Mouse (Mus musculus): ENCODE measurements around the gene Trpv1. TPM values are rescaled to one million over a fixed set of nuclear protein-coding genes. Genes with fewer than 3 reads are reported as not detected.

Gene Trpv1
- polyA plus RNA-seq, 1 experiment from 2014 or later = 0.47 TPM

DNA sequence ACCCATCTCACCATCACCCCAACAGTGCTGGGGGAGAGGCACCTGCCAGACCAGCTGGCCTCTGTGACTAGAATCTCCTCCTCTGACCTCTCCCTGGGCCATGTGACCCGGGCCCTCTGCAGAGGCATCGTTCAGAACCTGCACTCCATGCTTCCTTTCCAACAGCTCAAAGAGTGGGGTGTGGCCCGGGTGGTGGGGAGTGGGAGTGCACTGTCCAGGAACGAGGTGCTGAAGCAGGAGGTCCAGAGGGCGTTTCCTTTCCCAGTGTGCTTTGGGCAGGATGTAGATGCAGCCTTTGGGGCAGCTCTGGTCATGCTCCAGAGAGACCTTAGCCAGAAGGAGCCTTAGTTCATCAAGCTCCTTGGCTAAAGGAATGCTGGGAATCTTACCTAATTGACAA, 11.2 kb upstream of the Trpv1 start:
- H3K9ac ChIP-seq (ENCODE audit: low read depth, low read length) = no peak overlapping the region
- no peak overlapping the region for H3K4me3 ChIP-seq (ENCODE audit: low read depth, low read length)
- no peaks in the 10 kb centered on the region for H3K36me3 ChIP-seq (ENCODE audit: control insufficient read depth, insufficient read depth, low read length)
- H3K4me1 ChIP-seq (ENCODE audit: control insufficient read depth, insufficient read depth, low read length) = no peaks in the 10 kb centered on the region
- DNase-seq (ENCODE audit: low spot score) (no peak), ATAC-seq (ENCODE audit: low read depth) (no peak)
- WGBS = 31% methylated on average over 5 of the region's 5 CpGs
- no peaks in the 10 kb centered on the region for H3K27me3 ChIP-seq (replicated peaks; ENCODE audit: control insufficient read depth, insufficient read depth, low read length)
- no peaks in the 10 kb centered on the region for H3K9me3 ChIP-seq (ENCODE audit: control insufficient read depth, low read length)
- H3K27ac ChIP-seq (replicated peaks; ENCODE audit: low read depth, low read length) = no peak overlapping the region
- no peak overlapping the region for H3K4me2 ChIP-seq (ENCODE audit: low read depth, low read length)

DNA sequence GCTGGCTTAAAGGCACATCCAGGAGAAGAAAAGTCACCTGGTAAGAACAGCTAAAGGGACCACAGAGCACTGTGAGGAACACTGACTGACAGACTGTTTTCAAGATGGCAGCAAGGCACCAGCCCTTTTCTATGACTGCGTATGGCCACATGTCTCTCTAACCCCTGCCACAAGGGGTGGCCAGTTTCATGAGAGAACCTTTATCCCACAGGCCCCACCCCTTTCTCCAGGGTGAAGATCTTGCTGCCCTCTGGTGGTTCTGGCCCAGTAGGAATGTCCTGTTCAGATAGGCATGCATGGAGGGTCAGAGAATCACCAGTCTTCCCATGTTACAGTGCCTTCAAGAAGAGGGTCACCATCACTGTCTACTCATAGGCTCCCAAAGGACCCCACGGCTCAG, 10.1 kb upstream of the Trpv1 start:
- WGBS = 74% methylated on average over 2 of the region's 2 CpGs

DNA sequence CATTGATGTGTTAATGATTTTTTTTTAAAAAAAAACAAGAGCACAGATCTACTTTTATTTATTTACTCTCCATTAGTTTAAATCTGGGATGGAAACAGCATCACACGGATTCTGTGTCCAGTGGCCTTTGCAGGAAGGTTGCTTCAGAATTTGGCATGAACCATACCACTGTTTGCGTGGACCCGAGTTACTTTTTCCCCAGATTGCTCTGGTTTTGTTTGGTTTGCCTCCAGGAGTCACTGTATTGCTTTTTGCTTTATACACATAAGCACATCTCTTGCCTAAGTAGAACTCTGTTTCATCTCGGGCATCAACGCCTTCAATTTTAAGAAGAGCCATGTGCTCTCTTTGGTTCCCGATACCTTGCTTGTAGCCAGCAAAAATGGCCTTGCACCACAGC, 8.2 kb upstream of the Trpv1 start:
- H3K4me1 ChIP-seq (ENCODE audit: control insufficient read depth, insufficient read depth, low read length) = no peaks in the 10 kb centered on the region
- 82% methylated on average over 6 of the region's 6 CpGs for WGBS
- no peak overlapping the region for H3K9ac ChIP-seq (ENCODE audit: low read depth, low read length)
- ATAC-seq (ENCODE audit: low read depth) (no peak), DNase-seq (ENCODE audit: low spot score) (no peak)
- no peak overlapping the region for H3K4me2 ChIP-seq (ENCODE audit: low read depth, low read length)
- H3K4me3 ChIP-seq (ENCODE audit: low read depth, low read length) = no peak overlapping the region
- no peaks in the 10 kb centered on the region for H3K9me3 ChIP-seq (ENCODE audit: control insufficient read depth, low read length)
- no peaks in the 10 kb centered on the region for H3K36me3 ChIP-seq (ENCODE audit: control insufficient read depth, insufficient read depth, low read length)
- no peak overlapping the region for H3K27ac ChIP-seq (replicated peaks; ENCODE audit: low read depth, low read length)
- H3K27me3 ChIP-seq (replicated peaks; ENCODE audit: control insufficient read depth, insufficient read depth, low read length) = no peaks in the 10 kb centered on the region

More for the DNA sequence above, 10.1 kb upstream of the Trpv1 start:
- DNase-seq (ENCODE audit: low spot score) (no peak), ATAC-seq (ENCODE audit: low read depth) (no peak)
- Histone ChIP-seq H3K27ac (replicated peaks; ENCODE audit: low read depth, low read length) (no peak overlapping the region), H3K27me3 (replicated peaks; ENCODE audit: control insufficient read depth, insufficient read depth, low read length) (no peaks in the 10 kb centered on the region), H3K4me2 (ENCODE audit: low read depth, low read length) (no peak overlapping the region), H3K9me3 (ENCODE audit: control insufficient read depth, low read length) (no peaks in the 10 kb centered on the region), H3K4me1 (ENCODE audit: control insufficient read depth, insufficient read depth, low read length) (no peaks in the 10 kb centered on the region), H3K36me3 (ENCODE audit: control insufficient read depth, insufficient read depth, low read length) (no peaks in the 10 kb centered on the region), H3K9ac (ENCODE audit: low read depth, low read length) (no peak overlapping the region), H3K4me3 (ENCODE audit: low read depth, low read length) (no peak overlapping the region)

DNA sequence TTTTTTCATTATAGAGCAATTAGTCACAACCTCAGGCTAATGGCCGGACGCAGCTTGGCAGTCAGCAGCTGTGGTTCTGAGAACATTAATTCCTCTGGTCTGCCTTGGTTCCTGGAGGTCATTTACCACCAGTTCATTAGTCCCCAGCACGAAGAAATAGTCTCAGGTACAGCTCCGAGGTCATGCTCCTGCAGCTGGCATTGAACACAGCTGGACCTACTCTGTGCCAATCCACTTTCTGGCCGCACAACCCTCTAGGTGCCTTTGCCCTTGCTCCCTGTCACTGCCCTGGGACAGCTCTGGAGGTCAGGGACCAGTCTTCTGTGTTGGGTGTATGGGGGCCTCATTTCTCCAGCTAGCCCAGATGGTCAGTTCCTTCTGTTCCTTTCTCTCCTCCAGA, 5.2 kb upstream of the Trpv1 start:
- no peak for ATAC-seq (ENCODE audit: low read depth)
- Histone ChIP-seq H3K9ac (ENCODE audit: low read depth, low read length) (no peak overlapping the region), H3K9me3 (ENCODE audit: control insufficient read depth, low read length) (no peaks in the 10 kb centered on the region), H3K27me3 (replicated peaks; ENCODE audit: control insufficient read depth, insufficient read depth, low read length) (no peaks in the 10 kb centered on the region), H3K36me3 (ENCODE audit: control insufficient read depth, insufficient read depth, low read length) (no peaks in the 10 kb centered on the region), H3K4me1 (ENCODE audit: control insufficient read depth, insufficient read depth, low read length) (no peaks in the 10 kb centered on the region), H3K27ac (replicated peaks; ENCODE audit: low read depth, low read length) (no peak overlapping the region), H3K4me3 (ENCODE audit: low read depth, low read length) (no peak overlapping the region), H3K4me2 (ENCODE audit: low read depth, low read length) (no peak overlapping the region)
- 73% methylated on average over 5 of the region's 5 CpGs for WGBS
- DNase-seq (ENCODE audit: low spot score) = no peak

DNA sequence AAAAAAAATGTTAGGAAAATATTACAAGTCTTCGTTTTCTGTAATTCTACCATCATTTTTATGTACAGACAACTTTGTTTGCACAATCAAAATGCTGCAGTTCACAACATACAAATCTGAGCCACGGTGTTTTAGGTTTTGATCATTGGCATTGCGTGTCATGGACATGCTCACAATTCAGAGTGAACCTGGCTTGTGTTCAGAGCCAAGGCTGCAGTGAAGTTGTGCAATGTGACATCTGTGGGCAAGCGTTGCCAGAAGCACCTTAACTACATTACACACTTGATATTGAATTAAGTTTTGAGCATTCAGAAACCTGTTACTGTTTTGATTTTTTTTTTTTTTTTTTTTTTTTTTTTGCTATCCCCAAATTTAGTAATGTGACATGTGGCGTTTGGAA, 4.0 kb upstream of the Trpv1 start:
- no peak overlapping the region for H3K4me2 ChIP-seq (ENCODE audit: low read depth, low read length)
- WGBS = 78% methylated on average over 5 of the region's 5 CpGs
- DNase-seq (ENCODE audit: low spot score) (no peak), ATAC-seq (ENCODE audit: low read depth) (no peak)
- H3K9me3 ChIP-seq (ENCODE audit: control insufficient read depth, low read length) = no peaks in the 10 kb centered on the region
- H3K4me3 ChIP-seq (ENCODE audit: low read depth, low read length) = no peak overlapping the region
- H3K9ac ChIP-seq (ENCODE audit: low read depth, low read length) = no peak overlapping the region
- H3K27ac ChIP-seq (replicated peaks; ENCODE audit: low read depth, low read length) = no peak overlapping the region
- H3K27me3 ChIP-seq (replicated peaks; ENCODE audit: control insufficient read depth, insufficient read depth, low read length) = no peaks in the 10 kb centered on the region
- H3K4me1 ChIP-seq (ENCODE audit: control insufficient read depth, insufficient read depth, low read length) = no peaks in the 10 kb centered on the region
- no peaks in the 10 kb centered on the region for H3K36me3 ChIP-seq (ENCODE audit: control insufficient read depth, insufficient read depth, low read length)

DNA sequence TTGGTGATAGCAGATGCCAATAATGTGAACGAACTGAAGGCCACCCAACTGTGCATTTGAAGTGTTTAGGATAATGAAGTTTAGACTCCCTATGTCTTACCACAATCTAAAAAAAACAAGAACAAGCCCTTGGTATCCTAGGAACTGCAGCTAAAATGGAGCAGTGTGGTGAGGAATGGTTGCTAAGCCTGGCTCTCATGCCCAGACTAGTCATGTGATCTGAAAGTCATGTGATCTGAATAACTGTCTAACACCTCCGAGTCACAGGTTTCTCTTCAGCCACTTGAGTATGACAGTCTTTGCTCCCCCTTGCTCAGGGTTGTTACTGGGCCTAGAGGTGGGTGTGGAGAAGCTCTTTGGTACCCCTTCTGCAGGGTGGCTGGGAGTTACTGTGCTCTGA, 1.6 kb upstream of the Trpv1 start:
- no peaks in the 10 kb centered on the region for H3K9me3 ChIP-seq (ENCODE audit: control insufficient read depth, low read length)
- H3K4me2 ChIP-seq (ENCODE audit: low read depth, low read length) = no peak overlapping the region
- H3K4me3 ChIP-seq (ENCODE audit: low read depth, low read length) = no peak overlapping the region
- no peak overlapping the region for H3K27ac ChIP-seq (replicated peaks; ENCODE audit: low read depth, low read length)
- no peak overlapping the region for H3K9ac ChIP-seq (ENCODE audit: low read depth, low read length)
- H3K4me1 ChIP-seq (ENCODE audit: control insufficient read depth, insufficient read depth, low read length) = peaks cover 8% of the 10 kb centered on the region; the same call in 1 of the 2 replicates
- H3K36me3 ChIP-seq (ENCODE audit: control insufficient read depth, insufficient read depth, low read length) = no peaks in the 10 kb centered on the region
- H3K27me3 ChIP-seq (replicated peaks; ENCODE audit: control insufficient read depth, insufficient read depth, low read length) = no peaks in the 10 kb centered on the region
- DNase-seq (ENCODE audit: low spot score) = no peak
- WGBS = 57% methylated on average over 2 of the region's 2 CpGs
- ATAC-seq (ENCODE audit: low read depth) = no peak

DNA sequence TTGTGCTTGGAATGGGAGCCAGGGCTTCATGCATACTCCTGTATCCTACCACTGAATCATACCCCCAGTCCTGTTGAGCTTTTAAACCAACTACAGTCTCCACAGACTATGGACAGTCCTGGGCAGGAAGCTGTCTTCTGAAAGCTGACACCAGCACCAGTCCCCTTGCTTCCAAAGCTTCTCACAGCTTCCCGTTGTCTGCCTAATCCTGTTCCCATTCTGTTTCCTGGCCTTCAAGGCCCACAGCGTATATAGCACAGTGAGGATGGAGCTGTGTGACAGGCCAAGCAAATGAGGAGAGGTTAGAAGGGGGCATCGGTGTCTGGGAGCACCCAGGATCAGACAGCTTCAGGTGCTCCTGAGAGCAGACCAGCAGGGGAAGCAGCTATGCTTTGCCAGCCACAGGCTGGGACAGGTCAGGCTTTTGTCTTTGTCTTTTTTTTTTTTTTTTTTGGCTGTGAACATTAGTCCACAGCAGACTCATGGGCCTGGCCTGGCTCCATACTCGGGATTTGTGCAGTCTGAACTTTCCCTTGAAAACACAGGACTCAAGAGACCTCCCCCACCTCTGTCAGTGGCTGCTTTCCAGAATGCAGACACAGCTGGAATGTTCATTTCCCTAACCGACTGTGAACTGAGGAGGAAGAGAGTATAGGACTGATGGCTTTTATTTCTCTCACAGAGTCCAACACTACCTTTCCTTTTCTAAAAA, 2.1 kb downstream of the Trpv1 start:
- Histone ChIP-seq H3K27ac (replicated peaks; ENCODE audit: low read depth, low read length) (peak overlapping the region; percentile 69; the same call in 1 of the 2 replicates), H3K4me1 (ENCODE audit: control insufficient read depth, insufficient read depth, low read length) (peaks cover 8% of the 10 kb centered on the region; the same call in 1 of the 2 replicates), H3K9ac (ENCODE audit: low read depth, low read length) (peak overlapping the region; percentile 22; the same call in 1 of the 2 replicates), H3K4me3 (ENCODE audit: low read depth, low read length) (no peak overlapping the region), H3K9me3 (ENCODE audit: control insufficient read depth, low read length) (no peaks in the 10 kb centered on the region), H3K4me2 (ENCODE audit: low read depth, low read length) (no peak overlapping the region), H3K36me3 (ENCODE audit: control insufficient read depth, insufficient read depth, low read length) (no peaks in the 10 kb centered on the region), H3K27me3 (replicated peaks; ENCODE audit: control insufficient read depth, insufficient read depth, low read length) (no peaks in the 10 kb centered on the region)
- ATAC-seq (ENCODE audit: low read depth) = peak; percentile 87
- 20% methylated on average over 5 of the region's 5 CpGs for WGBS
- DNase-seq (ENCODE audit: low spot score) = peak; percentile 94

DNA sequence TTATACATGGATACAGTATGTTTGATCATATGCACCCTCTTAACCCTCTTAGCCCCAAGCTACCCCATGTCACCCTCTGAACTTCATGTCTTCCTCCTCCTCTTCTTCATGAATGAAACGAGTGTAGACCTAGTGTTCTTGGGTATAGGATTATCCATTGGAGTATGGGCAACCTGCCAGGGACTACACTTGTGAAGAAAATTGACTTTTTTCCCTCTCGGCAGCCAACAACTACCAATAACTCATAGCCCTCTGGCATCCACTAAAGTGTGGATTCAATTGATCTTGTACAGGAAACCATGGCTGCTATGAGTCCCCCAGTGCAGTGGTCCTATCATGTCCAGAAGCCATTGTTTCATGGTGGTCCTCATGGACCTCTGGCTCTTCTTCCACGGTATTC, 2.6 kb downstream of the Trpv1 start:
- no peak for ATAC-seq (ENCODE audit: low read depth)
- no peaks in the 10 kb centered on the region for H3K27me3 ChIP-seq (replicated peaks; ENCODE audit: control insufficient read depth, insufficient read depth, low read length)
- peak overlapping the region; percentile 16; the same call in 1 of the 2 replicates for H3K27ac ChIP-seq (replicated peaks; ENCODE audit: low read depth, low read length)
- peaks cover 8% of the 10 kb centered on the region; the same call in 1 of the 2 replicates for H3K4me1 ChIP-seq (ENCODE audit: control insufficient read depth, insufficient read depth, low read length)
- H3K4me3 ChIP-seq (ENCODE audit: low read depth, low read length) = no peak overlapping the region
- no peaks in the 10 kb centered on the region for H3K9me3 ChIP-seq (ENCODE audit: control insufficient read depth, low read length)
- no peak overlapping the region for H3K4me2 ChIP-seq (ENCODE audit: low read depth, low read length)
- no peak overlapping the region for H3K9ac ChIP-seq (ENCODE audit: low read depth, low read length)
- H3K36me3 ChIP-seq (ENCODE audit: control insufficient read depth, insufficient read depth, low read length) = no peaks in the 10 kb centered on the region
- 55% methylated on average over 3 of the region's 3 CpGs for WGBS
- peak; percentile 14 for DNase-seq (ENCODE audit: low spot score)

DNA sequence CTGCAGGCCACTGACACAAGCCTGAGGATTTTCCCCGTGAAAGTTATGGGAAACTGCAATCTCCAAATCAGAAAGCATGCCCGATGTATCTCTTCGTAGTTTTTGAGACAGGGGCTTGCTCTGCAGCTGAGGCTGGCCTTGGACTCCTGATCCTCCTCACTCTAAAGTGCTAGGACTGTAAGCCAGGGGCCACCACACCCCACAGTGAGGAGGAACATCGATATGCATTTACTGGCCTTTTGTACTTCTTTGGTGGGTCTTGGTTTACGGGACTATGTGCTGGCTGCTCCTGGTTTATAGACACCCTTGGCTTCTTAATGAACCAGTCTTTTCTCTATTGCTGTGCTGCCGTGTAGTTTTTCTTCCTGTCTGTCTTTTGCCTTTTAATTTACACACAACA, 8.1 kb downstream of the Trpv1 start:
- Histone ChIP-seq H3K27ac (replicated peaks; ENCODE audit: low read depth, low read length) (no peak overlapping the region), H3K4me1 (ENCODE audit: control insufficient read depth, insufficient read depth, low read length) (0 out of 2 replicates have a peak, but pooled peaks cover under 1% of the 10 kb centered on the region), H3K36me3 (ENCODE audit: control insufficient read depth, insufficient read depth, low read length) (no peaks in the 10 kb centered on the region), H3K9ac (ENCODE audit: low read depth, low read length) (no peak overlapping the region), H3K27me3 (replicated peaks; ENCODE audit: control insufficient read depth, insufficient read depth, low read length) (no peaks in the 10 kb centered on the region), H3K9me3 (ENCODE audit: control insufficient read depth, low read length) (no peaks in the 10 kb centered on the region), H3K4me3 (ENCODE audit: low read depth, low read length) (no peak overlapping the region), H3K4me2 (ENCODE audit: low read depth, low read length) (no peak overlapping the region)
- ATAC-seq (ENCODE audit: low read depth) (no peak), DNase-seq (ENCODE audit: low spot score) (no peak)
- 81% methylated on average over 6 of the region's 6 CpGs for WGBS

Measured in embryonic facial prominence, embryonic 14.5 days (tissue).